Mouse (Mus musculus): Measurements from ENCODE around the gene Col5a2.
"Not testable (repeated sequence)": the region's sequence is repeated elsewhere in the genome, so short reads cannot be mapped to it uniquely, and the experiment has no call there.

Col5a2 gene

DNA sequence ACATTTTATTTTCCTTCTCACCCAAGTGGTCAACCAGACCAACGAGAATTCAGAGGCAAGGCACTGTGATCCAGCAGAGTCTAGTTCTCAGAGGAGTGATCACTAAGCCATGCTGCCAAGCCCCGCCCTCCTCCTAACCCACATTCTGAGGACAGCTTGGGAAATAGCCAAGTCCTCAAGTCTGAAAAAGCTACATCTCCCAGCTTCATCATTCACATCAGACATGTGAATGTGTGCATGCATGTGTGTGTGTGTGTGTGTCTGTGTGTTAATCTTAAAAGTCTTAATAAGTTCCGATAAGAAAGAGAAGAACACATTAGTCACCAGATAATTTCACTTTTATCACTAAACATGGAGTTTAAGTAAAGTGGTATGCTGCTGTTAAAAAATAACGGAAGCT is 72.6 kb downstream of the Col5a2 start:
- intact Hi-C loops (cut with DNase I) = loop anchor here (5.0 kb wide), 1 partner anchor 197 kb away; no protein-coding TSS in a partner anchor

GRCm38 (mm10) chr1:45429145-45429544 is 73.9 kb downstream of the Col5a2 start:
- intact Hi-C loops (cut with DNase I) = not testable (repeated sequence)

- intact Hi-C loops (cut with DNase I) = no loop called here
Measured at GRCm38 (mm10) chr1:45423915-45424314, 79.2 kb downstream of the Col5a2 start.

GRCm38 (mm10) chr1:45420554-45420953 is 82.5 kb downstream of the Col5a2 start:
- intact Hi-C loops (cut with DNase I) = no loop called here

GRCm38 (mm10) chr1:45419858-45420257 is 83.2 kb downstream of the Col5a2 start:
- intact Hi-C loops (cut with DNase I) = no loop called here

DNA sequence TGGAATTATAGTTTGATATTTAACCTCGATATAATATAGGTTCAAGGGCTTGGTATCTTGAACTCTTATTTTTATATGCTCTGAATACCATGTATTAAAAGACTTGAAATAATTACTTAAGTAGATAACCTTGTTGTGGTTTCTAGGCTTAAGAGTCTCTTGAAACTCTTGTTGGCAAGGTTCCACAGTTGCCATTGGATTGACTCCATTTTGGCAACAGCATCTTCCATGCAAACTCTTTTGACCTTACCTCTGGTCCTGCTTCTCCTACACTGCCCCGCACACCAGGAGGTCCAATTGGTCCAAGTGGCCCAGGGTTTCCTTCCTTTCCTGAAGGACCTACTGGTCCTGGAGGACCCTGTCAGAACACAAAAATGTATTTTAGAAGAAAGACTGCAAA is 121.2 kb downstream of the Col5a2 start:
- intact Hi-C loops (cut with DNase I) = no loop called here

GRCm38 (mm10) chr1:45379992-45380690 is 122.9 kb downstream of the Col5a2 start:
- intact Hi-C loops (cut with DNase I) = no loop called here

DNA sequence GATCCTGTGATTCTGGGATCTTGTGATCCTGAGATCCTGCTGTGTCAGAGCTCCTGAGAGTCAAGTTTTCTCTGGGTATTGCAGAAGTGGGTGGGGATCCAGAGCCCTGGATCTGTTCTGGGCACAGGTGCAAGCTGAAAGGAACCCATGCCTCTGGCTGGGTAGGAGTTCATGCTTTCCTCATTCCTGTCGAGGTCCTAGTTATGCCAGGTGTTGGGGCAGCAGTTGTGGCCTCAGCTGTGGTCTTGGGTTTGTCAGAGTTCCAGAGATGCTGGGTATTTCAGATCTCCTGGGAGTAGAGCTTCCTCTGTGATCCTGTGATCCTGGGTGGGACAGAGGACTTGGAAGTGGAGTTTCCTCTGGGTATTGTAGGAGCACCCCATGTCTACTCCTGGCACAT is 137.7 kb downstream of the Col5a2 start:
- intact Hi-C loops (cut with DNase I) = no loop called here

GRCm38 (mm10) chr1:45363274-45363673 is 139.8 kb downstream of the Col5a2 start:
- intact Hi-C loops (cut with DNase I) = no loop called here

DNA sequence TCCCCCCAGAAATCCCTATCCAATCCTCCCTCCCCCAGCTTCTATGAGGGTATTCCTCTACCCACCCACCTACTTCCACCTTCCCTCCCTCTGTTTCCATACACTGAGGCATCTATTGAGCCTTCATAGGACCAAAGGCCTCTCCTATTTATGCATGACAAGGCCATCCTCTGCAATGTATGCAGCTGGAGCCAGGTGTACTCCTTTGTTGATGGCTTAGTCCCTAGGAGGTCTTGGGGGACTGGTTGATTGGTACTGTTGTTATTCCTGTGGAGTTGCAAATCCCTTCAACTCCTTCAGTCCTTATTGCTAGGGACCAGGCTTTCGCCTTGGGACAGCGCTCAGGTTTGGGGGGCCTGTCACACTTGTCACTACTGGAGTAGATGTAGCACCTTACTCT is 143.4 kb downstream of the Col5a2 start:
- intact Hi-C loops (cut with DNase I) = no loop called here

DNA sequence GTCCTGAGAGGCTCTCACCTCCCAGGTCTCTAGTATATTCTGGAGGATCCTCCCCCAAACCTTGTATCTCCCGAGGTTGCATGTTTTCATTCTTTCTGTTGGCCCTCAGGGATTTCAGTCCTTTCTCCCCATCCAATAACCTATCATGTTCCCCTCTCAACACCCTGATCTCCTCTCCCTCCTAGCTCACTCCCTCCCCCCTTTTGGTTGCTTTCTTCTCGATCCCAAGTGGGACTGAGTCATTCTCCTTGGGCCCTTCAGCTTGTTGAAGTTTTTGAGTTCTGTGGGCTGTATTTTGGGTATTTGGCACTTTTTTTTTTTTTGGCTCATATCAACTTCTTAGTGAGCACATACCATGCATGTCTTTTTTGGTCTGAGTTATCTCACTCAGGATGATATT is 143.9 kb downstream of the Col5a2 start:
- intact Hi-C loops (cut with DNase I) = no loop called here

DNA sequence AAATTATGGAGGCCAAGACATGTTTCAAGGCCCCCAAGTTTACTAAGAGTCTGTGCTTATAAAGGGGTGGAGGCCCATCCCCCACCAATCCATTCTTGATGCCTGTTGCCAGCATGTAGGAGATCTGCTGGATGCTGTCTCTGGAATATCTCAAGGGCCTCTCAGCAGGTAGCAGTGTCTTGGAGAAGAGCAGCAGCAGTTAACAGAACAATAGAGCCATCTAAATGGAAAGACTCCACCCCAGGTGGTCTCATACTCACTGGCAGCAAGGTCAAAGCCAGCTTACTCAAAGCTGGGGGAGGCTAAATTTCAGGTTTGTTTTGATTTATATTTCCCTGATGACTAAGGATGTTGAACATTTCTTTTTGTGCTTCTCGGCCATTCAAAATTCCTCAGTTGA is 145.1 kb downstream of the Col5a2 start:
- intact Hi-C loops (cut with DNase I) = no loop called here

GRCm38 (mm10) chr1:45355944-45356343 is 147.1 kb downstream of the Col5a2 start:
- intact Hi-C loops (cut with DNase I) = no loop called here

- intact Hi-C loops (cut with DNase I) = no loop called here
Measured at GRCm38 (mm10) chr1:45329149-45329548, 173.9 kb downstream of the Col5a2 start.
